Mouse (Mus musculus): ENCODE measurements around the gene Igbp1. TPM values are rescaled to one million over a fixed set of nuclear protein-coding genes. Genes with fewer than 3 reads are reported as not detected.

Gene Igbp1
- polyA plus RNA-seq, 1 experiment: 27.2 TPM

Other genes with a start within 250 kb of the Igbp1 start
- gene Otud6a, start 65.3 kb upstream of the Igbp1 start, polyA plus RNA-seq (2012; rRNA removed): not detected in 2 replicates
- 0.59 and 0.72 TPM in 2 replicates for gene Awat2, start 51.6 kb upstream of the Igbp1 start, polyA plus RNA-seq (2012; rRNA removed)
- gene Dgat2l6, start 30.5 kb downstream of the Igbp1 start, polyA plus RNA-seq (2012; rRNA removed): not detected in 2 replicates
- not detected in 2 replicates for gene Awat1, start 78.0 kb downstream of the Igbp1 start, polyA plus RNA-seq (2012; rRNA removed)
- gene P2ry4, start 100.6 kb downstream of the Igbp1 start, polyA plus RNA-seq (2012; rRNA removed): 4.1 and 10.4 TPM in 2 replicates
- not detected in 2 replicates for gene Arr3, start 111.2 kb downstream of the Igbp1 start, polyA plus RNA-seq (2012; rRNA removed)
- gene Kif4, start 131.4 kb downstream of the Igbp1 start, polyA plus RNA-seq (2012; rRNA removed): 3.1 and 3.9 TPM in 2 replicates
- 24.8 and 30.5 TPM in 2 replicates for gene Pdzd11, start 132.3 kb downstream of the Igbp1 start, polyA plus RNA-seq (2012; rRNA removed)
- 9.7 and 42.6 TPM in 2 replicates for gene Gdpd2, start 235.6 kb downstream of the Igbp1 start, polyA plus RNA-seq (2012; rRNA removed)

Measured in large intestine, adult 2 months (tissue).